Mouse (Mus musculus): Measurements from ENCODE around the gene Ttyh3. TPM values are rescaled to one million over a fixed set of nuclear protein-coding genes. Genes with fewer than 3 reads are reported as not detected.

The Ttyh3 gene
- polyA plus RNA-seq, 1 experiment from 2014 or later, result 65.8 TPM

- no peaks in the 10 kb centered on the region for H3K9me3 ChIP-seq (replicated peaks; ENCODE audit: control insufficient read depth, low read length)
- ATAC-seq (no peak), DNase-seq (ENCODE audit: low spot score) (no peak)
- peaks cover 3% of the 10 kb centered on the region; the same call in 1 of the 2 replicates for H3K27me3 ChIP-seq (replicated peaks; ENCODE audit: control insufficient read depth, insufficient read depth, low read length)
- peak overlapping the region; percentile 87 for H3K4me2 ChIP-seq (ENCODE audit: low read length)
- no peaks in the 10 kb centered on the region for H3K36me3 ChIP-seq (ENCODE audit: control insufficient read depth, insufficient read depth, low read length)
- peak overlapping the region; percentile 64 for H3K4me3 ChIP-seq (ENCODE audit: low read depth, low read length)
- H3K9ac ChIP-seq (ENCODE audit: low read length), result peak overlapping the region; percentile 84
- no peak overlapping the region for H3K27ac ChIP-seq (ENCODE audit: low read depth, low read length)
- H3K4me1 ChIP-seq (ENCODE audit: control insufficient read depth, insufficient read depth, low read length), result peaks cover 31% of the 10 kb centered on the region
- 1% methylated on average over 23 of the region's 23 CpGs for WGBS
Observed at GRCm38 (mm10) chr5:140606386-140606785, 42.4 kb downstream of the Ttyh3 start.

GRCm38 (mm10) chr5:140605228-140605627 lies 43.6 kb downstream of the Ttyh3 start:
- H3K9ac ChIP-seq (ENCODE audit: low read length), result no peak overlapping the region
- no peak overlapping the region for H3K27ac ChIP-seq (ENCODE audit: low read depth, low read length)
- DNase-seq (ENCODE audit: low spot score) (peak; percentile 42), ATAC-seq (no peak)
- peaks cover 3% of the 10 kb centered on the region; the same call in 1 of the 2 replicates for H3K27me3 ChIP-seq (replicated peaks; ENCODE audit: control insufficient read depth, insufficient read depth, low read length)
- H3K36me3 ChIP-seq (ENCODE audit: control insufficient read depth, insufficient read depth, low read length), result no peaks in the 10 kb centered on the region
- H3K4me2 ChIP-seq (ENCODE audit: low read length), result no peak overlapping the region
- no peak overlapping the region for H3K4me3 ChIP-seq (ENCODE audit: low read depth, low read length)
- 21% methylated on average over 3 of the region's 3 CpGs for WGBS
- peaks cover 20% of the 10 kb centered on the region for H3K4me1 ChIP-seq (ENCODE audit: control insufficient read depth, insufficient read depth, low read length)
- no peaks in the 10 kb centered on the region for H3K9me3 ChIP-seq (replicated peaks; ENCODE audit: control insufficient read depth, low read length)

GRCm38 (mm10) chr5:140604386-140604785 lies 44.4 kb downstream of the Ttyh3 start:
- peaks cover 20% of the 10 kb centered on the region for H3K4me1 ChIP-seq (ENCODE audit: control insufficient read depth, insufficient read depth, low read length)
- H3K4me2 ChIP-seq (ENCODE audit: low read length), result no peak overlapping the region
- DNase-seq (ENCODE audit: low spot score) (no peak), ATAC-seq (no peak)
- H3K9me3 ChIP-seq (replicated peaks; ENCODE audit: control insufficient read depth, low read length), result no peaks in the 10 kb centered on the region
- no peak overlapping the region for H3K4me3 ChIP-seq (ENCODE audit: low read depth, low read length)
- no peak overlapping the region for H3K27ac ChIP-seq (ENCODE audit: low read depth, low read length)
- H3K27me3 ChIP-seq (replicated peaks; ENCODE audit: control insufficient read depth, insufficient read depth, low read length), result peaks cover 3% of the 10 kb centered on the region; the same call in 1 of the 2 replicates
- no peak overlapping the region for H3K9ac ChIP-seq (ENCODE audit: low read length)
- WGBS, result 89% methylated on average over 8 of the region's 8 CpGs
- no peaks in the 10 kb centered on the region for H3K36me3 ChIP-seq (ENCODE audit: control insufficient read depth, insufficient read depth, low read length)

- 67% methylated on average over 2 of the region's 2 CpGs for WGBS
- Histone ChIP-seq H3K4me1 (ENCODE audit: control insufficient read depth, insufficient read depth, low read length) (peaks cover 16% of the 10 kb centered on the region), H3K9me3 (replicated peaks; ENCODE audit: control insufficient read depth, low read length) (no peaks in the 10 kb centered on the region), H3K4me2 (ENCODE audit: low read length) (no peak overlapping the region), H3K36me3 (ENCODE audit: control insufficient read depth, insufficient read depth, low read length) (no peaks in the 10 kb centered on the region), H3K27ac (ENCODE audit: low read depth, low read length) (no peak overlapping the region), H3K27me3 (replicated peaks; ENCODE audit: control insufficient read depth, insufficient read depth, low read length) (no peaks in the 10 kb centered on the region; the same call in 1 of the 2 replicates), H3K4me3 (ENCODE audit: low read depth, low read length) (no peak overlapping the region), H3K9ac (ENCODE audit: low read length) (no peak overlapping the region)
- DNase-seq (ENCODE audit: low spot score), result no peak
- ATAC-seq, result no peak
Observed at GRCm38 (mm10) chr5:140602540-140602939, 46.3 kb downstream of the Ttyh3 start.

GRCm38 (mm10) chr5:140601712-140602111 lies 47.1 kb downstream of the Ttyh3 start:
- peak; percentile 53 for ATAC-seq
- Histone ChIP-seq H3K9ac (ENCODE audit: low read length) (no peak overlapping the region), H3K9me3 (replicated peaks; ENCODE audit: control insufficient read depth, low read length) (no peaks in the 10 kb centered on the region), H3K4me3 (ENCODE audit: low read depth, low read length) (no peak overlapping the region), H3K27ac (ENCODE audit: low read depth, low read length) (no peak overlapping the region; the same call in 1 of the 2 replicates), H3K4me1 (ENCODE audit: control insufficient read depth, insufficient read depth, low read length) (peaks cover 13% of the 10 kb centered on the region), H3K4me2 (ENCODE audit: low read length) (no peak overlapping the region), H3K36me3 (ENCODE audit: control insufficient read depth, insufficient read depth, low read length) (no peaks in the 10 kb centered on the region), H3K27me3 (replicated peaks; ENCODE audit: control insufficient read depth, insufficient read depth, low read length) (no peaks in the 10 kb centered on the region; the same call in 1 of the 2 replicates)
- DNase-seq (ENCODE audit: low spot score), result no peak
- WGBS, result 81% methylated on average over 12 of the region's 12 CpGs

GRCm38 (mm10) chr5:140599939-140600338 lies 48.9 kb downstream of the Ttyh3 start:
- no peaks in the 10 kb centered on the region for H3K4me1 ChIP-seq (ENCODE audit: control insufficient read depth, insufficient read depth, low read length)
- ATAC-seq (no peak), DNase-seq (ENCODE audit: low spot score) (no peak)
- no peak overlapping the region for H3K4me3 ChIP-seq (ENCODE audit: low read depth, low read length)
- no peaks in the 10 kb centered on the region for H3K27me3 ChIP-seq (replicated peaks; ENCODE audit: control insufficient read depth, insufficient read depth, low read length)
- no peaks in the 10 kb centered on the region for H3K9me3 ChIP-seq (replicated peaks; ENCODE audit: control insufficient read depth, low read length)
- H3K9ac ChIP-seq (ENCODE audit: low read length), result no peak overlapping the region
- no peaks in the 10 kb centered on the region for H3K36me3 ChIP-seq (ENCODE audit: control insufficient read depth, insufficient read depth, low read length)
- WGBS, result 69% methylated on average over 5 of the region's 5 CpGs
- H3K27ac ChIP-seq (ENCODE audit: low read depth, low read length), result no peak overlapping the region
- no peak overlapping the region for H3K4me2 ChIP-seq (ENCODE audit: low read length)

- no peaks in the 10 kb centered on the region for H3K9me3 ChIP-seq (replicated peaks; ENCODE audit: control insufficient read depth, low read length)
- H3K4me1 ChIP-seq (ENCODE audit: control insufficient read depth, insufficient read depth, low read length), result no peaks in the 10 kb centered on the region
- no peak overlapping the region for H3K4me3 ChIP-seq (ENCODE audit: low read depth, low read length)
- H3K36me3 ChIP-seq (ENCODE audit: control insufficient read depth, insufficient read depth, low read length), result no peaks in the 10 kb centered on the region
- no peak overlapping the region for H3K9ac ChIP-seq (ENCODE audit: low read length)
- no peak for ATAC-seq
- DNase-seq (ENCODE audit: low spot score), result no peak
- H3K27me3 ChIP-seq (replicated peaks; ENCODE audit: control insufficient read depth, insufficient read depth, low read length), result no peaks in the 10 kb centered on the region
- 95% methylated on average over 4 of the region's 4 CpGs for WGBS
- H3K4me2 ChIP-seq (ENCODE audit: low read length), result no peak overlapping the region
- H3K27ac ChIP-seq (ENCODE audit: low read depth, low read length), result no peak overlapping the region
Observed at GRCm38 (mm10) chr5:140597787-140598186, 51.0 kb downstream of the Ttyh3 start.

GRCm38 (mm10) chr5:140596927-140597588 lies 51.8 kb downstream of the Ttyh3 start:
- Histone ChIP-seq H3K27ac (ENCODE audit: low read depth, low read length) (no peak overlapping the region), H3K4me1 (ENCODE audit: control insufficient read depth, insufficient read depth, low read length) (no peaks in the 10 kb centered on the region), H3K9ac (ENCODE audit: low read length) (no peak overlapping the region), H3K4me3 (ENCODE audit: low read depth, low read length) (no peak overlapping the region), H3K9me3 (replicated peaks; ENCODE audit: control insufficient read depth, low read length) (no peaks in the 10 kb centered on the region), H3K36me3 (ENCODE audit: control insufficient read depth, insufficient read depth, low read length) (no peaks in the 10 kb centered on the region), H3K4me2 (ENCODE audit: low read length) (no peak overlapping the region), H3K27me3 (replicated peaks; ENCODE audit: control insufficient read depth, insufficient read depth, low read length) (no peaks in the 10 kb centered on the region)
- DNase-seq (ENCODE audit: low spot score), result no peak
- no peak for ATAC-seq
- 85% methylated on average over 18 of the region's 18 CpGs for WGBS

- WGBS, result 73% methylated on average over 3 of the region's 3 CpGs
- Histone ChIP-seq H3K4me1 (ENCODE audit: control insufficient read depth, insufficient read depth, low read length) (no peaks in the 10 kb centered on the region), H3K9me3 (replicated peaks; ENCODE audit: control insufficient read depth, low read length) (no peaks in the 10 kb centered on the region), H3K9ac (ENCODE audit: low read length) (no peak overlapping the region), H3K27me3 (replicated peaks; ENCODE audit: control insufficient read depth, insufficient read depth, low read length) (no peaks in the 10 kb centered on the region), H3K36me3 (ENCODE audit: control insufficient read depth, insufficient read depth, low read length) (no peaks in the 10 kb centered on the region), H3K27ac (ENCODE audit: low read depth, low read length) (no peak overlapping the region), H3K4me2 (ENCODE audit: low read length) (no peak overlapping the region), H3K4me3 (ENCODE audit: low read depth, low read length) (no peak overlapping the region)
- no peak for DNase-seq (ENCODE audit: low spot score)
- no peak for ATAC-seq
Observed at GRCm38 (mm10) chr5:140596426-140596825, 52.4 kb downstream of the Ttyh3 start.

Measured in forebrain, embryonic 14.5 days (tissue).